Mouse (Mus musculus): Measurements from ENCODE around the gene Pelp1. TPM values are rescaled to one million over a fixed set of nuclear protein-coding genes. Genes with fewer than 3 reads are reported as not detected.

Pelp1 gene
- polyA plus RNA-seq, 1 experiment: 74.1 TPM

DNA sequence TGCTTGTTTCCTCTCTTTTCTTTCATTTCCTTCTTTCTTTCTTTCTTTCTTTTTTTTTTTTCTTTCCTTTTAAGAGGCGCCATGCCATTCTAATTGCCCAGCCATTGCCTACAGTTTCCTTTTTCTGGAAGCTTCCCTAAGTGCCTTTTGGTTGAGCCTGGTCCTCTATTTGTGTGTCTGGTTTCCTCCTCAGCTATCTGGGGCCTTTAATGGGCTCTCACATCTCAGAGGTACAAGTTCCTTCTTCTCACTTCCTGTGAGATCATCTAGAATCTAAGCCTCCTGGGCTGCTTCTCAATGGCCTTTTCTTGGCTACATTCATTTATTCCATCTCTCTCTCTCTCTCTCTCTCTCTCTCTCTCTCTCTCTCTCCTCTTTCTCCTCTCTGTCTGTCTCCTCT lies 37.5 kb upstream of the Pelp1 start:
- Histone ChIP-seq H3K27ac (ENCODE audit: insufficient read depth, low read length) (no peak overlapping the region), H3K4me1 (ENCODE audit: control insufficient read depth, insufficient read depth, low read length) (no peaks in the 10 kb centered on the region), H3K27me3 (ENCODE audit: control insufficient read depth, insufficient read depth, low read length, poor library complexity, severe bottlenecking) (no peaks in the 10 kb centered on the region), H3K9me3 (replicated peaks; ENCODE audit: control insufficient read depth, insufficient read depth, low read length, poor library complexity, severe bottlenecking) (no peaks in the 10 kb centered on the region), H3K9ac (ENCODE audit: low read depth, poor library complexity, severe bottlenecking) (no peak overlapping the region), H3K36me3 (ENCODE audit: control insufficient read depth, insufficient read depth, low read length, poor library complexity, severe bottlenecking) (no peaks in the 10 kb centered on the region), H3K4me3 (ENCODE audit: low read depth, low read length) (no peak overlapping the region)
- TF ChIP-seq POLR2A (IDR thresholded peaks at IDR 0.05; ENCODE audit: insufficient read depth, low read length) (no peak), EP300 (IDR thresholded peaks at IDR 0.05; ENCODE audit: insufficient read depth, low read depth, low read length) (no peak), CTCF (IDR thresholded peaks at IDR 0.05; ENCODE audit: low read depth, low read length) (no peak)

DNA sequence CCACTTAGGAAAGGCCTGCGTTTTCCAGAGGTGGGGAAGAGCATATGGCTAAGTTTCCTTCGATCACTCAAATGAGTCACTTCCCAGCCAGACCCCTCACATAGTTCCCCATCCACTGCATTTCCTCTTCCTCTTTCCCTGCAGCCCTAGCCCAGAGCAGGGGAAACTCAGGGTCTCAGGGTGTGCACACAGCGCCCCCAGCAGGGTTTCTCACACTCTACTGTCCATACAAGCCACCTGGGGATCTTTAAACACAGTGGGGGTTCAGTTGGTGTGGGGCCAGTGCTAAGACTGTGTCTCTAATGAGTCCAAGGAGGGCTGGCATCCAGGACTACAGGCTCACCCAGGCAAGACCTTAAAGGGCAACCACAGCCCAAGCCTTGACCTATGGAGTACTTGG lies 36.9 kb upstream of the Pelp1 start:
- no peak overlapping the region for H3K27ac ChIP-seq (ENCODE audit: insufficient read depth, low read length)
- H3K9me3 ChIP-seq (replicated peaks; ENCODE audit: control insufficient read depth, insufficient read depth, low read length, poor library complexity, severe bottlenecking): no peaks in the 10 kb centered on the region
- no peaks in the 10 kb centered on the region; the same call in 1 of the 2 replicates for H3K36me3 ChIP-seq (ENCODE audit: control insufficient read depth, insufficient read depth, low read length, poor library complexity, severe bottlenecking)
- H3K4me1 ChIP-seq (ENCODE audit: control insufficient read depth, insufficient read depth, low read length): no peaks in the 10 kb centered on the region
- no peak overlapping the region for H3K4me3 ChIP-seq (ENCODE audit: low read depth, low read length)
- no peak overlapping the region for H3K9ac ChIP-seq (ENCODE audit: low read depth, poor library complexity, severe bottlenecking)
- no peaks in the 10 kb centered on the region for H3K27me3 ChIP-seq (ENCODE audit: control insufficient read depth, insufficient read depth, low read length, poor library complexity, severe bottlenecking)
- TF ChIP-seq POLR2A (IDR thresholded peaks at IDR 0.05; ENCODE audit: insufficient read depth, low read length) (no peak), CTCF (IDR thresholded peaks at IDR 0.05; ENCODE audit: low read depth, low read length) (peak; percentile 38), EP300 (IDR thresholded peaks at IDR 0.05; ENCODE audit: insufficient read depth, low read depth, low read length) (no peak)

DNA sequence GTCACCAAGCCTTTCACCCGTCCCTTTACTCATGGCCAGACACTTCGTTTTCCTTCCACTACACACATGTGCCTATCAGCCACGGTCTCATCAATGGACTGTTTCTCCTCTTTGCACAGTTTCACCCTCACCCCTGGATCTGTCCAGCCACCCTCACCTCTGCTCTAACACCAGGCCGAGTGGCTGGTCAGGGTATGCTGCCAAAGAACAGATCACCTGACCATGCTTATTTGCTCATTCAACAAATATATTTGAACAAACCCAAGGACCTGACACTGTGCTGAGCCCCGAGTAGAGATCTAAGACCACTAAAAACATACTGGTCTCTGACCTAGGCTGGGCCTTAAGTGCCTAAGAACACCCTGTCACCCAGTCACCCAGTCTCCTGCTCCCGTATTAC lies 34.8 kb upstream of the Pelp1 start:
- no peaks in the 10 kb centered on the region for H3K4me1 ChIP-seq (ENCODE audit: control insufficient read depth, insufficient read depth, low read length)
- peaks cover 13% of the 10 kb centered on the region for H3K36me3 ChIP-seq (ENCODE audit: control insufficient read depth, insufficient read depth, low read length, poor library complexity, severe bottlenecking)
- no peaks in the 10 kb centered on the region for H3K9me3 ChIP-seq (replicated peaks; ENCODE audit: control insufficient read depth, insufficient read depth, low read length, poor library complexity, severe bottlenecking)
- TF ChIP-seq POLR2A (IDR thresholded peaks at IDR 0.05; ENCODE audit: insufficient read depth, low read length) (no peak), EP300 (IDR thresholded peaks at IDR 0.05; ENCODE audit: insufficient read depth, low read depth, low read length) (no peak), CTCF (IDR thresholded peaks at IDR 0.05; ENCODE audit: low read depth, low read length) (no peak)
- H3K4me3 ChIP-seq (ENCODE audit: low read depth, low read length): no peak overlapping the region
- no peak overlapping the region for H3K9ac ChIP-seq (ENCODE audit: low read depth, poor library complexity, severe bottlenecking)
- no peak overlapping the region for H3K27ac ChIP-seq (ENCODE audit: insufficient read depth, low read length)
- no peaks in the 10 kb centered on the region for H3K27me3 ChIP-seq (ENCODE audit: control insufficient read depth, insufficient read depth, low read length, poor library complexity, severe bottlenecking)

DNA sequence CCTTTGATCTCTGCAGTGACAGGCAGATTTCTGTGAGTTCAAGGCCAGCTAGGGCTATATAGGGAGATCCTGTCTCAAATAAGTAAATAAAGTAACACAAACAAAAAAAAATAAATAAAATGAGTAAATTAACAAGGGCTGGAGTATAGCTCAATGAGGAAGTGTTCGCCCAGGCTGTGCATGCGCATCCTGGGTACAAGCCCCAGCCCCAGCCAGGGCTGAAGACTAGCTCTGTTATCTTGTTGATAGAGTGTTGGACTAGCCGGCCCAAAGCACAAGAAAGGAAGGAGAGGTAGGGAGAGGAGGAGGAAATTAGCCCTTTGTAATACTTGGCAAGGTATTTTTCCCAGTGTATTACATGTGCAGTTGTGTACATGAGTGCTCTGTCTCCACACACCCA lies 34.1 kb upstream of the Pelp1 start:
- H3K4me1 ChIP-seq (ENCODE audit: control insufficient read depth, insufficient read depth, low read length): no peaks in the 10 kb centered on the region
- TF ChIP-seq CTCF (IDR thresholded peaks at IDR 0.05; ENCODE audit: low read depth, low read length): no peak
- no peak for TF ChIP-seq EP300 (IDR thresholded peaks at IDR 0.05; ENCODE audit: insufficient read depth, low read depth, low read length)
- no peak for TF ChIP-seq POLR2A (IDR thresholded peaks at IDR 0.05; ENCODE audit: insufficient read depth, low read length)
- H3K9ac ChIP-seq (ENCODE audit: low read depth, poor library complexity, severe bottlenecking): no peak overlapping the region
- no peaks in the 10 kb centered on the region for H3K27me3 ChIP-seq (ENCODE audit: control insufficient read depth, insufficient read depth, low read length, poor library complexity, severe bottlenecking)
- H3K27ac ChIP-seq (ENCODE audit: insufficient read depth, low read length): no peak overlapping the region
- H3K4me3 ChIP-seq (ENCODE audit: low read depth, low read length): no peak overlapping the region
- peaks cover 20% of the 10 kb centered on the region for H3K36me3 ChIP-seq (ENCODE audit: control insufficient read depth, insufficient read depth, low read length, poor library complexity, severe bottlenecking)
- no peaks in the 10 kb centered on the region for H3K9me3 ChIP-seq (replicated peaks; ENCODE audit: control insufficient read depth, insufficient read depth, low read length, poor library complexity, severe bottlenecking)

DNA sequence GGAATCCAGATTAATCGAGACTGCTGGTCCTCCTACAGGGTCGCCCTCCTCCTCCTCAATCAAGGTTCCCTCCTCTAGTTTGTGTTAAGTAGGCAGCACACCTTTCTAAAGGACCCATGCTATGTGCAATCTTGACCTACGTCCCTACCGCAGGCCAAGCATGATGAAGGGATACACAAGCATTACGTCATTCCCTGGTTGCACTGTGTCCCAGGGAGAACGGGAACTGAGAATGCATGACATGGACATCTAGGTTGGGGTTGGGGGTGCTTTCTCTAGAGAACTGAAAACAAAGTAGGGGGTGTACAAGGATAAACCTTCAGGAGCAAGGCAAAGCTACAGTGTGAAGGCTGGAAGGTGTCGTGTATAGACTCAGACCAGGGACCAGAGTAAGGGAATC lies 32.1 kb upstream of the Pelp1 start:
- Histone ChIP-seq H3K9ac (ENCODE audit: low read depth, poor library complexity, severe bottlenecking) (no peak overlapping the region), H3K27me3 (ENCODE audit: control insufficient read depth, insufficient read depth, low read length, poor library complexity, severe bottlenecking) (no peaks in the 10 kb centered on the region), H3K9me3 (replicated peaks; ENCODE audit: control insufficient read depth, insufficient read depth, low read length, poor library complexity, severe bottlenecking) (no peaks in the 10 kb centered on the region), H3K27ac (ENCODE audit: insufficient read depth, low read length) (no peak overlapping the region), H3K4me3 (ENCODE audit: low read depth, low read length) (no peak overlapping the region), H3K4me1 (ENCODE audit: control insufficient read depth, insufficient read depth, low read length) (peaks cover 3% of the 10 kb centered on the region), H3K36me3 (ENCODE audit: control insufficient read depth, insufficient read depth, low read length, poor library complexity, severe bottlenecking) (peaks cover 34% of the 10 kb centered on the region)
- no peak for TF ChIP-seq CTCF (IDR thresholded peaks at IDR 0.05; ENCODE audit: low read depth, low read length)
- no peak for TF ChIP-seq POLR2A (IDR thresholded peaks at IDR 0.05; ENCODE audit: insufficient read depth, low read length)
- no peak for TF ChIP-seq EP300 (IDR thresholded peaks at IDR 0.05; ENCODE audit: insufficient read depth, low read depth, low read length)

DNA sequence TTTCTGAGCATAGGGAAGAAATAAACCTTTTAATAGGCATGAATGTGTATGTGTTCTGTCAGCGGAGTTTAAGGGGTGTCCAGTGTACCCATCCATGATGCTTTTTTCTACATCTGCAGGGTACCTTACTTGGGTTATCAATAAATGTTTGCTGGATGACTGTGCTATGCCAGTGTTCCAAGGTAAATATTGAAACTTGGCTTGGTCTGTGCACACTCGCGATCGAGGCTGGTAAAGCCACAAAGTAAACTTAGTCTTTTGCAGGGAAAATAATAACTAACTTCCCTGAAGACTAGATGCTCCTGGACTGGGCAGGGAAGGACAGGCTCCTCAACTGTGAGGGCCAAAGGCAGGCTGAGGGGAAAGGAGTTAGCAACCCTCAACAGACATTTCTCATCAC lies 30.8 kb upstream of the Pelp1 start:
- TF ChIP-seq EP300 (IDR thresholded peaks at IDR 0.05; ENCODE audit: insufficient read depth, low read depth, low read length): no peak
- no peak for TF ChIP-seq CTCF (IDR thresholded peaks at IDR 0.05; ENCODE audit: low read depth, low read length)
- no peak for TF ChIP-seq POLR2A (IDR thresholded peaks at IDR 0.05; ENCODE audit: insufficient read depth, low read length)
- peaks cover 43% of the 10 kb centered on the region for H3K36me3 ChIP-seq (ENCODE audit: control insufficient read depth, insufficient read depth, low read length, poor library complexity, severe bottlenecking)
- no peak overlapping the region for H3K4me3 ChIP-seq (ENCODE audit: low read depth, low read length)
- H3K27ac ChIP-seq (ENCODE audit: insufficient read depth, low read length): no peak overlapping the region
- H3K9me3 ChIP-seq (replicated peaks; ENCODE audit: control insufficient read depth, insufficient read depth, low read length, poor library complexity, severe bottlenecking): no peaks in the 10 kb centered on the region
- no peak overlapping the region for H3K9ac ChIP-seq (ENCODE audit: low read depth, poor library complexity, severe bottlenecking)
- no peaks in the 10 kb centered on the region for H3K27me3 ChIP-seq (ENCODE audit: control insufficient read depth, insufficient read depth, low read length, poor library complexity, severe bottlenecking)
- peaks cover 3% of the 10 kb centered on the region for H3K4me1 ChIP-seq (ENCODE audit: control insufficient read depth, insufficient read depth, low read length)

All from ES-Bruce4 (cell line).